Mouse (Mus musculus): Measurements from ENCODE around the gene Snx14. TPM values are rescaled to one million over a fixed set of nuclear protein-coding genes. Genes with fewer than 3 reads are reported as not detected.
"Not testable (repeated sequence)": the region's sequence is repeated elsewhere in the genome, so short reads cannot be mapped to it uniquely, and the experiment has no call there.

The Snx14 gene
- 42.5 and 43.4 TPM in 2 replicates for polyA plus RNA-seq (2015; fragmentation: Nextera tagmentation; extraction: Ambion mirVana)

DNA sequence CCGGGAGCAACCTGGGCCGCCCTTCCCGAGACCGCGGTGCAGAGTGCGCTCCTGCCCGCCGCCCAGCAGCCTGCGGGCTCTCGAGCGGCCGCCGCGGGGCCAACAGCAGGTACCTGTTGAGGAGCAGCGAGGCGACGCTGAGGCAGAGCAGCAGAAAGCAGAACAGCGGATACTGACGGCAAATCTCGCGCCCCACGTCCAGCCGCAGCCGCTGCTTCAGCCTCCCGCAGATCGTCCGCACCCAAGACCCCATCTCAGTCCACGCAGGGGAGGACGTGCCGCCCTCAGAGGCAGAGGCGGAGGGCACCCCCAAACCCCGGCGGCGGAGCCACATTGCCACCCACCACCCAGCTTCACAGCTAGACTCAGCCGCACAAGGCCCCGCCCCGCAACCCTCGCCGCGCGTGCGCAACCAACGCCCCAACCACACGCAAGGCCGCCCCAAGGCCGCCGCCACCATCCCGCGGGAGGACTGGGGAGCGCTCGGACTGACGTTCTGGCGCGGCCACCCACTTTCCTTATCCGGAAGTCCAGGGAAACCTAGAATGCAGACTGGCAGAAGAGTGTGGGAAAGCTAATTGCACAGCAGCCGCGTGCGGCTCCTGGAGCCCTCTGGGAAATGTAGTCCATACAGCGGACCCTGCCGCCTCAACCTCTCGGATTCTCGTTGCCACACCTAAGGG, at the start of gene Snx14:
Snx14 (minus strand) TSS at position 404 of the 683 bp plus-strand sequence.
- Histone ChIP-seq H3K27ac (ENCODE audit: low read length) (peak within 1 kb of the TSS; percentile 94), H3K4me2 (ENCODE audit: low read length) (peak within 1 kb of the TSS; percentile 57), H3K4me3 (ENCODE audit: low read depth, low read length) (peak within 1 kb of the TSS; percentile 89), H3K9me3 (replicated peaks; ENCODE audit: control insufficient read depth, low read length, poor library complexity, severe bottlenecking) (no peaks in the 10 kb centered on the region), H3K36me3 (ENCODE audit: control insufficient read depth, insufficient read depth, low read length) (no peaks in the 10 kb centered on the region), H3K9ac (ENCODE audit: low read depth, low read length) (peak within 1 kb of the TSS; percentile 89), H3K4me1 (ENCODE audit: control insufficient read depth, insufficient read depth, low read length) (peaks cover 21% of the 10 kb centered on the region), H3K27me3 (ENCODE audit: control insufficient read depth, insufficient read depth, low read depth, low read length) (no peaks in the 10 kb centered on the region)
- under 1% methylated on average over 62 of the region's 62 CpGs for WGBS
- peak; percentile 98 for ATAC-seq

DNA sequence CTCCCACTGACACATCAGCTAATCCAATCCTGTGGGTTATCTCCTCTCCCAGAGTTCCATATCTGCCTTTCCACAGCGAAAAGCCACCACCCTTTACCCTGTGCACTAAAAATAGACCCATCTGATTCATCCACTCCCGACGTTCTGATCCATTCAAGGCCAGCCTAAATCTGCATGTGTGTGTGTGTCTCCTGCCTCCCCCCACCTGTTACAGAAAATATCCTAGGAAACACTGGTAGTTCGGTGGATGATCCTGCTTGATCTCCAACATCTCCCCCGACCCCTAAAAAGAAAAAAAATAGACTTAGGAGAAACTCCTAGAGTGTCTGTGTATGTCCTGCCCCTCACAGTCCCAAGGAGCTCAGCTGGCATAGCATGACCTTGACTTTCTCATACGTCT, 45.8 kb upstream of the Snx14 start:
- Histone ChIP-seq H3K9me3 (replicated peaks; ENCODE audit: control insufficient read depth, low read length, poor library complexity, severe bottlenecking) (no peaks in the 10 kb centered on the region), H3K4me3 (ENCODE audit: low read depth, low read length) (no peak overlapping the region), H3K9ac (ENCODE audit: low read depth, low read length) (no peak overlapping the region), H3K27me3 (ENCODE audit: control insufficient read depth, insufficient read depth, low read depth, low read length) (no peaks in the 10 kb centered on the region), H3K36me3 (ENCODE audit: control insufficient read depth, insufficient read depth, low read length) (no peaks in the 10 kb centered on the region), H3K4me1 (ENCODE audit: control insufficient read depth, insufficient read depth, low read length) (peaks cover 14% of the 10 kb centered on the region), H3K27ac (ENCODE audit: low read length) (no peak overlapping the region), H3K4me2 (ENCODE audit: low read length) (no peak overlapping the region)
- ATAC-seq: no peak
- 48% methylated on average over 6 of the region's 6 CpGs for WGBS

DNA sequence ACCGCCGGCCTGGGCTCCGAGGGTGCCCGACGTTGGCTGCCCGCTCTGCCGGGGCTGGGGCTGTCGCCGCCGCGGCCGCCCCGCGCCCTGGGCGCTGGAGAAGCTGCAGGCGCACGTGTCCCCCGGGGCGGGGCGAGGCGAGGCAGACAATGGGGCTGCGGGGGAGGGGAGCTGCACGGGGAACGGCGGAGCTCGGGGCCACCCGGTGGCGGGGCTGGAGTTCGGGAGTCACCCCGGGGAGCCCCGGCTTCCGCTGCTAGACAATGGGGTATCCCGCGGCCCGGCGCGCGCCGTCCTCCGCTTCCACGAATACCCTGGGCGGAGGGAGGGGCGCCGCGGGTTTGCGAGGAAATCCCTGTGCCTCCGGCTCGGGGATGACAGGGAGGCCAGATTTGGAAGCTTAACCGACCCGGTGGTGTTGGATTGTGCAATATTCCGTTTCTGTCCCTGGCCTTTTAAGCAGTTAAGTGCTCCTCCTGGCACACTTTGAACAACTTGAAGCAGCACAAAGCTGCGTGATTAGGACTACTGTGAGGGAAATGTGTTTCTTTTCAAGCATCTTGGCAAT, 44.2 kb upstream of the Snx14 start:
- no peaks in the 10 kb centered on the region for H3K9me3 ChIP-seq (replicated peaks; ENCODE audit: control insufficient read depth, low read length, poor library complexity, severe bottlenecking)
- peaks cover 21% of the 10 kb centered on the region for H3K4me1 ChIP-seq (ENCODE audit: control insufficient read depth, insufficient read depth, low read length)
- peak overlapping the region; percentile 100 for H3K27ac ChIP-seq (ENCODE audit: low read length)
- H3K27me3 ChIP-seq (ENCODE audit: control insufficient read depth, insufficient read depth, low read depth, low read length): no peaks in the 10 kb centered on the region
- WGBS: under 1% methylated on average over 32 of the region's 52 CpGs
- peak overlapping the region; percentile 98 for H3K4me3 ChIP-seq (ENCODE audit: low read depth, low read length)
- peak overlapping the region; percentile 68 for H3K4me2 ChIP-seq (ENCODE audit: low read length)
- H3K36me3 ChIP-seq (ENCODE audit: control insufficient read depth, insufficient read depth, low read length): no peaks in the 10 kb centered on the region
- peak overlapping the region; percentile 94 for H3K9ac ChIP-seq (ENCODE audit: low read depth, low read length)
- no peak for ATAC-seq

DNA sequence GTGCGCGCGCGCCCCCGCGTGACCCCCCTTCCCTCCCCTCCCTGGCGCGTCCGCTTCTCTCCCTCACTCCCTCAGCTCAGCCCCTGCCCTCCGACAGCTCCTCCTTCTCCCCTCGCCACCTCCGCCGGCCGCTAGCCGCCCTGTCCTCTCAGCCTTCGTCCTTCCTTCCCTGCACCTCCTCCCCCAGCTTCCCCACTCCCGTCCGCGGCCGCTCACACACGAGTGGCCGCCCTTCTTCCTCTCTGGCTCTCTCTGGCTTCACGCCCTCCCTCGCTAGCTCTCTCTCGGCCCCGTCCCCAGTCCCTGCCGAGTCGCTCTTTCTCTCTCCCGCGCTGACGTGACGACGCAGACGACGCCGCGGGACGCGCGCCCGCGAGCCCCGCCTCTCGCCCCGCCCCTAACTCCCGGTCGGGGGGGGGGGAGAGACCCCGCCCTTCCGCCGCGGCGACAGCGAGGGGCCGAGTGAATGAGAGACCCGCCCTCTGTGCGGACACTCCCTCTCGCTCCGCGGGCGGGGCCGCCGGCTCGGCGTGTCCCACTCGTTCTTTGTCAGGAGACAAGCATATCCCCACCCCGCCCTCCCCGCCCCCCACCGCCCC, 43.6 kb upstream of the Snx14 start, which contains the start of gene Syncrip:
Syncrip (minus strand) TSS at position 345 of the 599 bp plus-strand sequence.
- not testable (repeated sequence) for H3K27me3 ChIP-seq (ENCODE audit: control insufficient read depth, insufficient read depth, low read depth, low read length); H3K36me3 ChIP-seq (ENCODE audit: control insufficient read depth, insufficient read depth, low read length); H3K9me3 ChIP-seq (replicated peaks; ENCODE audit: control insufficient read depth, low read length, poor library complexity, severe bottlenecking)
- H3K4me3 ChIP-seq (ENCODE audit: low read depth, low read length): peak within 1 kb of the TSS; percentile 98
- ATAC-seq: peak; percentile 96
- H3K9ac ChIP-seq (ENCODE audit: low read depth, low read length): peak within 1 kb of the TSS; percentile 97
- H3K4me2 ChIP-seq (ENCODE audit: low read length): peak within 1 kb of the TSS; percentile 90
- H3K4me1 ChIP-seq (ENCODE audit: control insufficient read depth, insufficient read depth, low read length): peaks cover 21% of the 10 kb centered on the region
- H3K27ac ChIP-seq (ENCODE audit: low read length): peak within 1 kb of the TSS; percentile 100
- under 1% methylated on average over 44 of the region's 68 CpGs for whole genome bisulfite sequencing

DNA sequence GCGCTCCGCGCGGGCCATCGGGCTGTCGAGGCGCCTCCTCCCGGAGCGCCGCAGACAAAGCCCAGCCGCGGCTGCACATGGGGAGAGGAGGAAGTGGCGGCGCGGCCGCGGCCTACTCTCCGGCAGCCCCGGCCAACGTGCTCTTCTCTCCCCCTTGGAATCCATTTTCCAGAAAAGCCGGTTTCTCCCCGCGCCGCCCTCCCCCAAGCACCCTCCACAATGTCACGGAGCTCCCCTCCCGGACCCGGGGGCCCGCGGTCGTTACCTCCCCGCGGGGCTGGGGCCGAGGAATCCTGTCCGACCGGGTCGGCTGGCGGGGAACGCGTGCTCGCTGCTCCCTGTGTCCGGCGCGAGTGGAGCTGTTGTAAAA, 43.0 kb upstream of the Snx14 start:
- 0% methylated on average over 10 of the region's 43 CpGs for WGBS
- Histone ChIP-seq H3K4me2 (ENCODE audit: low read length) (peak overlapping the region; percentile 90; the same call in 1 of the 2 replicates), H3K27ac (ENCODE audit: low read length) (peak overlapping the region; percentile 100), H3K9ac (ENCODE audit: low read depth, low read length) (peak overlapping the region; percentile 97), H3K36me3 (ENCODE audit: control insufficient read depth, insufficient read depth, low read length) (0 out of 2 replicates have a peak, but pooled peaks cover 5% of the 10 kb centered on the region), H3K4me1 (ENCODE audit: control insufficient read depth, insufficient read depth, low read length) (peaks cover 21% of the 10 kb centered on the region), H3K9me3 (replicated peaks; ENCODE audit: control insufficient read depth, low read length, poor library complexity, severe bottlenecking) (no peaks in the 10 kb centered on the region), H3K4me3 (ENCODE audit: low read depth, low read length) (peak overlapping the region; percentile 98), H3K27me3 (ENCODE audit: control insufficient read depth, insufficient read depth, low read depth, low read length) (no peaks in the 10 kb centered on the region)
- ATAC-seq: peak; percentile 26

DNA sequence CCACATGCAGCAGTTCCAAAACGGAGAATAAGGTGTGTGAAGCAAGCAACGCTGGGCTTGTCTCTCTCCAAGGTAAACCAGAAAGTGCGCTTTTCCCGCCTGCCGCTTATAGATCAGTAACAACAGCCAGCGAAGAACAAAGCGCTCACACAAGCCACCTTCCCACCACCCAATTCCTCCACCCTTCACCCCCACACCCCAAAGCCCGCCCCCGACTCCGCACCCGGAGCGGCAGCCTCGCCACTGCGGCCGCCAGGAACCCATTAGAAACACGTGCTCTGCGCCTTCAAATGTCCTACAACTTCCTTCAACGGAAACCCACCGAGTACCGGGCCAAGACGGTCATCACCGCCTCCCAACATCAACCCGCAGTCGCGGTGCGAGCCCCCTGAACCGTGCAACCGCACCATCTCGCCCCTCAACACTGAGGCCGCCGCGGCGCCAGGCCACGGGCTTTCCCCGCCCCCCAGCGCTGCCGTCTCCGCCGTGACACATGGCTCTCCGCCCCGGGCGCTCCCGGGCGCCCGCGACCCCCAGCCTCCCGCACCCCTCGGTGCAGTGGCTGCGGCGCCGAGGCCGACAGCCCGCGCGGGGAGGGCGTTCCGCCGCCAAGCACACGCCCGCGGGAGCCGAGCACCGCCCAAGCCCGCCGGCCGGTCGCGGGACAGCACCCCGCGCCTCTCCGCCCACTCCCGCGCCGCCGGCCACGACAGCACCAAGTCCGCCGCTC, 42.5 kb upstream of the Snx14 start:
- ATAC-seq: peak; percentile 0; the same call in 1 of the 2 replicates
- Histone ChIP-seq H3K9me3 (replicated peaks; ENCODE audit: control insufficient read depth, low read length, poor library complexity, severe bottlenecking) (no peaks in the 10 kb centered on the region), H3K27ac (ENCODE audit: low read length) (peak overlapping the region; percentile 100), H3K27me3 (ENCODE audit: control insufficient read depth, insufficient read depth, low read depth, low read length) (no peaks in the 10 kb centered on the region), H3K9ac (ENCODE audit: low read depth, low read length) (peak overlapping the region; percentile 97), H3K4me3 (ENCODE audit: low read depth, low read length) (peak overlapping the region; percentile 98), H3K36me3 (ENCODE audit: control insufficient read depth, insufficient read depth, low read length) (0 out of 2 replicates have a peak, but pooled peaks cover 5% of the 10 kb centered on the region), H3K4me2 (ENCODE audit: low read length) (peak overlapping the region; percentile 90), H3K4me1 (ENCODE audit: control insufficient read depth, insufficient read depth, low read length) (peaks cover 21% of the 10 kb centered on the region)
- under 1% methylated on average over 61 of the region's 78 CpGs for WGBS

DNA sequence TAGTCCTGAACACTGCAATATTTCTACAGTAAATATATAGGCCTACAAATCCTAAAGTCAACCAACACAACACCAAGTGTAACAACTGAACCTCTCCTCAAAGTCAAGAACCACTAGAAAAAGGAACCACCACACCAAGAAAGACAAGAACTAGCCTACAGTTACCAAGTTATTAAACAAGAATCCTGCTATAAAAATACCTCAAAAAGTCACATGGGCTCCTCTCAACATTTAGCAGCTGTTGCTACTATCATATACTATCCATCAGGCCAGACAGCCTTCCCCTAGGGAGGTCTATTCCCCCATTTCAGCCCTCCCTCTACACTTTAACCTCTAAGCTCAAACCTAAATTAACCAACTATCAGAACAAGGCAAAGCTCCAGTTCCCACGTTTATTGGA, 41.4 kb upstream of the Snx14 start:
- 15% methylated on average over 1 of the region's 1 CpGs for WGBS
- peak overlapping the region; percentile 46; the same call in 1 of the 2 replicates for H3K9ac ChIP-seq (ENCODE audit: low read depth, low read length)
- H3K9me3 ChIP-seq (replicated peaks; ENCODE audit: control insufficient read depth, low read length, poor library complexity, severe bottlenecking): no peaks in the 10 kb centered on the region

DNA sequence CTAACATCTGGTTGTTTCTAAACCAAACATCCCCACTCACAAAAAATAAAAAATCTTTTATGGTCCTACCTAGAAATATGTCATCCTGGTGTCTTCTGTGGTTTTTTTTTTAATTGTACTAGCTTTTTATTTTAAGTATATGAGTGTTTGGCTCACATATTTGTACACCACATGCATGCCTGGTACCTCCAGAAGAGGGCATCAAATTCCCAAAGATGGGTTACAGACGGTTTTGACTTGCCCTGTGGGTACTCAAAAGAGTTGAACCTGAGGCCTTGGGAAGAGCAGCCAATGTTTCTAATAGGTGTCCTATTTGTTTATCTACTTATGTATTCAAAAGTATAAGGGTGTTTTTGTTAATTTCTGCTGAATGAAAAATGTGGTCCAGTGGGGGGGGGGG, 37.4 kb upstream of the Snx14 start:
- Histone ChIP-seq H3K27me3 (ENCODE audit: control insufficient read depth, insufficient read depth, low read depth, low read length) (no peaks in the 10 kb centered on the region), H3K27ac (ENCODE audit: low read length) (no peak overlapping the region), H3K9ac (ENCODE audit: low read depth, low read length) (no peak overlapping the region), H3K4me2 (ENCODE audit: low read length) (no peak overlapping the region), H3K4me1 (ENCODE audit: control insufficient read depth, insufficient read depth, low read length) (peaks cover 15% of the 10 kb centered on the region), H3K9me3 (replicated peaks; ENCODE audit: control insufficient read depth, low read length, poor library complexity, severe bottlenecking) (no peaks in the 10 kb centered on the region), H3K36me3 (ENCODE audit: control insufficient read depth, insufficient read depth, low read length) (peaks cover 13% of the 10 kb centered on the region; the same call in 1 of the 2 replicates), H3K4me3 (ENCODE audit: low read depth, low read length) (no peak overlapping the region)
- WGBS: 14% methylated on average over 1 of the region's 1 CpGs
- no peak for ATAC-seq

More for the DNA sequence above, 41.4 kb upstream of the Snx14 start:
- peak overlapping the region; percentile 98 for H3K4me3 ChIP-seq (ENCODE audit: low read depth, low read length)
- ATAC-seq: no peak
- peaks cover 21% of the 10 kb centered on the region for H3K4me1 ChIP-seq (ENCODE audit: control insufficient read depth, insufficient read depth, low read length)
- H3K36me3 ChIP-seq (ENCODE audit: control insufficient read depth, insufficient read depth, low read length): 0 out of 2 replicates have a peak, but pooled peaks cover 5% of the 10 kb centered on the region
- no peak overlapping the region for H3K27ac ChIP-seq (ENCODE audit: low read length)
- no peaks in the 10 kb centered on the region for H3K27me3 ChIP-seq (ENCODE audit: control insufficient read depth, insufficient read depth, low read depth, low read length)
- peak overlapping the region; percentile 90 for H3K4me2 ChIP-seq (ENCODE audit: low read length)
